Mouse (Mus musculus) hindbrain, embryonic 13.5 days (tissue): ENCODE measurements at regions not wholly inside any gene's neighbourhood (a gene's known extent, or its start where the extent isn't known, plus 50 kb on each side); places are given as distances from the start of the nearest gene placed in this dataset.
A peak's percentile ranks its signal among the peaks of the same experiment; 100 is the strongest.

Experiments used
- ATAC-seq: fragments of 200-750 bp; cut with Nextera tagmentation; 2 replicates; pipeline ENCODE4 v1.8.0; 2017; ENCODE audit warnings: moderate TSS enrichment; ENCODE audit not compliant: low FRiP score
- H3K27ac ChIP-seq: fragments of 300-500 bp; sonication (generic); 2 replicates; pipeline ENCODE4 v1.5.1; 2015; ENCODE audit warnings: inconsistent platforms, mild to moderate bottlenecking, moderate library complexity
- H3K27me3 ChIP-seq: fragments of 300-500 bp; sonication (generic); 2 replicates; pipeline ENCODE4 v1.6.1; 2015; ENCODE audit warnings: mild to moderate bottlenecking, inconsistent platforms
- H3K36me3 ChIP-seq: fragments of 300-500 bp; sonication (generic); 2 replicates; pipeline ENCODE4 v1.6.1; 2015; ENCODE audit warnings: mild to moderate bottlenecking, inconsistent platforms
- H3K4me1 ChIP-seq: fragments of 300-500 bp; sonication (generic); replicated peaks from 2 replicates; pipeline ENCODE4 v1.6.1; 2015; ENCODE audit warnings: inconsistent platforms
- H3K4me2 ChIP-seq: fragments of 300-500 bp; sonication (generic); 2 replicates; pipeline ENCODE4 v1.6.1; 2015; ENCODE audit warnings: inconsistent platforms, mild to moderate bottlenecking, moderate library complexity
- H3K4me3 ChIP-seq: fragments of 300-500 bp; sonication (generic); 2 replicates; pipeline ENCODE4 v1.5.1; 2015; ENCODE audit warnings: mild to moderate bottlenecking, inconsistent platforms
- H3K9ac ChIP-seq: fragments of 300-500 bp; sonication (generic); 2 replicates; pipeline ENCODE4 v1.6.1; 2015; ENCODE audit warnings: mild to moderate bottlenecking, inconsistent platforms
- H3K9me3 ChIP-seq: fragments of 300-500 bp; sonication (generic); 2 replicates; pipeline ENCODE4 v1.6.1; 2016; ENCODE audit warnings: inconsistent platforms
- WGBS: fragments of 180-500 bp; shearing (Covaris S2); methylation state at CpG from one replicate; pipeline ENCODE4 v1.1.7; 2015; 5-methylcytosine and 5-hydroxymethylcytosine counted together

DNA sequence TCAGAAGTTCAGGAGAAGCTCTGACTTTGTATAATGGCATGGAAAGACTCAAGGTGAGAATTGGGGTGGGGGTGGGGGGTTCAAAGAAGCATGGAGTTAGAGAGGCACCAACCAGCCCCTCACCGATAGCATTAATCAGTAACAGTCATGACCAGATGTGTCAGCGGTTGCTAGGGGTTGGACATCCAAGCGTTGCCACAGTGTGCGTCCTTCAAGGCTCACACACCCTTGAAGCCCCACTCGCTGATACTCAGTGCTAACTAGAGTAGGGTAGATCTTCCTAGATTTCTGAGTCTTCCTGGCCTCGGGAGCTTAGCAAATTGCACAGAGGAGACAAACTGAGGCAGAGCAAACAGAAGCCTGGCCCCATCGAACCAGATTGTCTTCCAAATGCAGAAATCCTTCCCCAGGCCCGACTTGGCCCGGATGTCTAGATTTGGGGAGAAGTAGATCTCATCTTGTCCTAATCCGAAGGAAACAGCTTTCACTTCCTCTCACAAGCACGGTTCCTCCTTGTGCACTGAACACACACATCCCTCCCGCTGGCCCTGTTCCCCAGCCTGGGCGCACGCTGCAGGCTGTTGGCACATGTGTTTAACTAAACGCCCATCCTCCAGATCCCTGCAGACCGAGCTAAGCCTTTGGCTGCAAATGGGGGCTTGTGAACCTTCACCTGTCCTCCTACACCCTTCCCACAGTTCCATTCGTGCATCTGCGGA, 73.1 kb upstream of the Vrk1 start:
- WGBS: 88% methylated on average over 18 of the region's 18 CpGs
- H3K36me3 ChIP-seq: no peaks in the 10 kb centered on the region

DNA sequence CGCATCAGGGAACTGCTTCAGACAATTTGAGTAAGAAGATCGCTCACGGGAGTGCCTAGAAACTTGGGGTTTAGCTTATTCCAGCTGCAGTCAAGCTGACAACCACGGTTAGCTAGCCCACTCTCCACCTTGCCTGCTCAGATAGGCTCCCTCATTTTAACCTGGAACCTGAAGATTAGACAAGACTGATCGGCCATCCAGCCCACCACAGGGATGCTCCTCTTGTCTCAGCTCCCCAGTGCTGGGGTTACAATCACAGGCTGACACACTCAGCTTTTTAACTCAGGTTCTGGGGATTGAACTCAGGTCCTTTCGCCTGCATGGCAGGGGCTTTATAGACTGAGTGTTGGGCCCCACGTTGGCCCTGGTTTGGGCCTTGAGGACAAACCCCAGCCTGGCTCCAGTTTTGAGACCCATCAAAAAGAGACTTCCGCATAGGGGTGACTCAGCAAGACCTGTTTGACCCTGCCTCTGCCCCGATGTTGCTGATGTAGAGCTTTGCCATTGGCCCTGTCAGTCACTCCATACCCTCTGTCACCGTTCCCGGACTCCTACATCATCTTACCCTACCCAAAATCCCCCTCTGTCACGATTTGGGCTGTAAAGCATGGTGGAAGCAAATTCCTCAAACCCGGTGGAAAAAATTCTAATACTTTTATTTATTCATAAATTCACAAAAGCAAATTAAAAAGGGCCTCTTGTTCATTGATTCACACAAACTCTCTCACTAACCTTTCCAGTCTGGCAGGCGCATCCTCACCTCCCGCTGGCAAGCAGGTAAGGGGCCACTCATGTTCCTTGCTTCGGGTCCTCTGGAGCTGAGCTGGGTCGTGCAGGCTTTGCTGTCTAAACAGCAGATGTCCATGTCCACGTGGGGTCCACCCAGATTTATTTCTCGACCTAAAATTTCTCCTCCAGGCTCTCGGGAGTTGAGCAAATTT, 67.6 kb upstream of the Vrk1 start:
- no peak overlapping the region for H3K9ac ChIP-seq
- H3K4me3 ChIP-seq: no peak overlapping the region
- no peaks in the 10 kb centered on the region for H3K4me1 ChIP-seq
- 82% methylated on average over 20 of the region's 20 CpGs for WGBS
- H3K27ac ChIP-seq: no peak overlapping the region
- H3K9me3 ChIP-seq: no peaks in the 10 kb centered on the region
- no peak for ATAC-seq
- H3K36me3 ChIP-seq: no peaks in the 10 kb centered on the region
- H3K4me2 ChIP-seq: no peak overlapping the region
- no peaks in the 10 kb centered on the region for H3K27me3 ChIP-seq

More for the DNA sequence above, 73.1 kb upstream of the Vrk1 start:
- Histone ChIP-seq H3K4me3 (no peak overlapping the region), H3K9ac (no peak overlapping the region), H3K4me2 (no peak overlapping the region), H3K27ac (no peak overlapping the region), H3K9me3 (no peaks in the 10 kb centered on the region), H3K27me3 (peaks cover 13% of the 10 kb centered on the region; the same call in 1 of the 2 replicates), H3K4me1 (peaks cover 11% of the 10 kb centered on the region)
- ATAC-seq: no peak

GRCm38 (mm10) chr12:105943077-105943433, 67.0 kb upstream of the Vrk1 start:
- Histone ChIP-seq H3K27ac (no peak overlapping the region), H3K4me3 (no peak overlapping the region), H3K4me1 (no peaks in the 10 kb centered on the region), H3K27me3 (no peaks in the 10 kb centered on the region), H3K9ac (no peak overlapping the region), H3K9me3 (no peaks in the 10 kb centered on the region), H3K36me3 (no peaks in the 10 kb centered on the region), H3K4me2 (no peak overlapping the region)
- ATAC-seq: no peak
- 93% methylated on average over 8 of the region's 8 CpGs for WGBS

DNA sequence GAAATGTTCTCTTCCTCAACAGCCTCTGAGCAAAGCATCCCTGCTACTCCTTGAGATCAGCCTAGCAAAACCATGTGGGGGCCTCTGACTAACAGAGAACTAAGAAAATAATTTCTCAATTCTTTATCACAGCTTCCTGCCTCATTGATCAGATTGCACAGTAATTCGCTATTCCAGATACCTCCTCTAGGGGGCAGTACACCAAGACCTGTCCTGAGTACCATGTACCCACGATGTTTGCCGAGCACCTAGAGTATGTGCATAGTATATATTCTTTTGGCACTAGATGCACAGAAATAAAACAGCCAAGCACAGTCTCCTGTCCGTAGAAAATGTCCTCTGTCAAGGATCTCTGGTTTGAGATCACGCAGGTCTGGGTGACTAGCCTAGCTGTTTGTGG, 62.7 kb upstream of the Vrk1 start:
- Histone ChIP-seq H3K27me3 (no peaks in the 10 kb centered on the region), H3K9me3 (no peaks in the 10 kb centered on the region), H3K9ac (no peak overlapping the region), H3K27ac (no peak overlapping the region), H3K4me2 (no peak overlapping the region), H3K4me1 (no peaks in the 10 kb centered on the region), H3K36me3 (no peaks in the 10 kb centered on the region), H3K4me3 (no peak overlapping the region)
- WGBS: 66% methylated on average over 5 of the region's 5 CpGs
- ATAC-seq: no peak

GRCm38 (mm10) chr12:105948322-105948721, 61.7 kb upstream of the Vrk1 start:
- Histone ChIP-seq H3K4me1 (no peaks in the 10 kb centered on the region), H3K36me3 (no peaks in the 10 kb centered on the region), H3K4me2 (no peak overlapping the region), H3K9me3 (no peaks in the 10 kb centered on the region), H3K27me3 (no peaks in the 10 kb centered on the region), H3K9ac (no peak overlapping the region), H3K4me3 (no peak overlapping the region), H3K27ac (no peak overlapping the region)
- 90% methylated on average over 2 of the region's 2 CpGs for WGBS
- ATAC-seq: no peak

DNA sequence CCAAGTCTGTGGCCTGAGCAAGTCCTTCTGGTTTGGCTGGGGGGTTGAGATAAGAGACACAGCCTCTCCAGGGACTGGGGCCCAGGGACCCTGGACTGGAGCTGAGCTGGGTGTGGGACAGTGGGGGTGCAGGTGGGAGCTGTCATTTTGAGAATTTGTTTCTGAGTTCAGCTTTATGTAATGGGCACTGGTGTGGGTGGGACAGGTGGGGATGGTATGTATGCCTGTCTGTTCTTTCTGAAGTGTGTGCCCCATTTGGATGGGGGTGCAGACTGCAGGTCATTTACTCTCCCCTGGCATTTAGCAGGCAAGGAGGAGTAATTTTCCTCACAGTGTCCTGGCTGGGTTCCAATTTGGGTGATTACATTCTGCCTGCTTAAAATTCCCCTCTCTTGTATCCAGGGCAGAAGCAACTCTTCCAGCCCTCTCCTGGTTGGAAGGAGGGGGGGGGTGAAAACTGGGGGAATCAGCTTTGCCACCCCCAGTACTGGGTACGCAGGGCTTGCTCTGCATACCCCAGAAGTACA, 54.2 kb upstream of the Vrk1 start:
- H3K27ac ChIP-seq: peak overlapping the region; percentile 77
- peaks cover 31% of the 10 kb centered on the region for H3K4me1 ChIP-seq
- no peak overlapping the region for H3K4me2 ChIP-seq
- no peaks in the 10 kb centered on the region for H3K27me3 ChIP-seq
- no peaks in the 10 kb centered on the region for H3K36me3 ChIP-seq
- no peaks in the 10 kb centered on the region for H3K9me3 ChIP-seq
- ATAC-seq: peak; percentile 52; the same call in 1 of the 2 replicates
- H3K9ac ChIP-seq: no peak overlapping the region
- no peak overlapping the region for H3K4me3 ChIP-seq
- 59% methylated on average over 1 of the region's 1 CpGs for WGBS

DNA sequence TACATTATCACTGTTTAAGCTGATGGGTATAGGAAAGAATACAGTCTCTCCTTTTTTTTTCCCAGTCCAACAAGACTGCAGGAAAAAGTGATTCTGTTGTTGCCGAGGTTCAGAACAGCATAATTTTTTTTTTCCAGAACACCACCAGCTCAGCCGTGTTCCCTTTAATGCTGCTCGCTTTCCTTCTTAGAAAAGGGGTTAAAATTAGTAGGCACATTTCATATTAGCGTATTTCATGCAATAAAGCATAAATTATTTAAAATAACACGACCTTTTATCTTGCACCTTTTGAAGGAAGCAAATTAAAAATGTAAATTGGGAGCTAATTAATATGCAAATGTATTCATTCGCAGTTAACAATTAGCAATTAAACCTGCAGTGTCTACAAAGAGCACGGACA, 50.3 kb upstream of the Vrk1 start:
- no peaks in the 10 kb centered on the region for H3K36me3 ChIP-seq
- no peak overlapping the region for H3K9ac ChIP-seq
- no peak for ATAC-seq
- 36% methylated on average over 7 of the region's 7 CpGs for WGBS
- peaks cover 57% of the 10 kb centered on the region for H3K4me1 ChIP-seq
- H3K4me3 ChIP-seq: no peak overlapping the region
- H3K9me3 ChIP-seq: no peaks in the 10 kb centered on the region
- H3K27me3 ChIP-seq: peaks cover 11% of the 10 kb centered on the region; the same call in 1 of the 2 replicates
- no peak overlapping the region for H3K4me2 ChIP-seq
- peak overlapping the region; percentile 50 for H3K27ac ChIP-seq
